Mouse (Mus musculus) erythroblast, embryonic 14.5 days (primary cell): ENCODE measurements around the gene Nrp2. TPM values are rescaled to one million over a fixed set of nuclear protein-coding genes. Genes with fewer than 3 reads are reported as not detected.

Experiments
- H3K27me3 ChIP-seq: 2 replicates; pipeline ENCODE4 v1.6.1; 2012; ENCODE audit warnings: inconsistent platforms; ENCODE audit not compliant: control insufficient read depth
- H3K36me3 ChIP-seq: 2 replicates; pipeline ENCODE4 v1.6.1; 2012; ENCODE audit warnings: mild to moderate bottlenecking, inconsistent platforms; ENCODE audit not compliant: control insufficient read depth
- H3K4me1 ChIP-seq: 2 replicates; pipeline ENCODE4 v1.6.1; 2012; ENCODE audit warnings: inconsistent platforms; ENCODE audit not compliant: control insufficient read depth
- H3K4me3 ChIP-seq: replicated peaks from 2 replicates; pipeline ENCODE3; 2012; ENCODE audit warnings: moderate library complexity, mild to moderate bottlenecking, inconsistent platforms
- H3K9me3 ChIP-seq: 2 replicates; pipeline ENCODE4 v1.6.1; 2012; ENCODE audit warnings: low read length, inconsistent platforms, mixed read lengths; ENCODE audit not compliant: control insufficient read depth
- GATA1 ChIP-seq: IDR thresholded peaks from 2 replicates; pipeline ENCODE4 v1.6.1; 2012; ENCODE audit warnings: low read length, inconsistent platforms, mixed read lengths
- TAL1 ChIP-seq: IDR thresholded peaks from 3 replicates; pipeline ENCODE4 v1.6.1; 2012; ENCODE audit warnings: low read length, inconsistent platforms, mixed read lengths
- polyA plus RNA-seq: library from polyadenylated mRNA; stranded (reverse); fragments of >175 nt; gene quantifications from 2 replicates; pipeline ENCODE4 v1.2.3, GENCODE M21; 2012

The Nrp2 gene
- polyA plus RNA-seq, 1 experiment: 0.01 TPM

- no peaks in the 10 kb centered on the region for H3K9me3 ChIP-seq
- no peaks in the 10 kb centered on the region for H3K4me1 ChIP-seq
- no peak overlapping the region for H3K4me3 ChIP-seq
- H3K36me3 ChIP-seq: no peaks in the 10 kb centered on the region
- H3K27me3 ChIP-seq: no peaks in the 10 kb centered on the region
- no peak for TF ChIP-seq GATA1
- no peak for TF ChIP-seq TAL1
Observed at GRCm38 (mm10) chr1:62813938-62814337, 110.9 kb downstream of the Nrp2 start.

- no peaks in the 10 kb centered on the region for H3K4me1 ChIP-seq
- no peak for TF ChIP-seq TAL1
- TF ChIP-seq GATA1: no peak
- H3K36me3 ChIP-seq: no peaks in the 10 kb centered on the region
- H3K27me3 ChIP-seq: no peaks in the 10 kb centered on the region
- H3K9me3 ChIP-seq: no peaks in the 10 kb centered on the region
- H3K4me3 ChIP-seq: no peak overlapping the region
Observed at GRCm38 (mm10) chr1:62817566-62817965, 114.5 kb downstream of the Nrp2 start.

GRCm38 (mm10) chr1:62820170-62820569 is 117.1 kb downstream of the Nrp2 start:
- Histone ChIP-seq H3K4me3 (no peak overlapping the region), H3K27me3 (no peaks in the 10 kb centered on the region), H3K4me1 (no peaks in the 10 kb centered on the region), H3K9me3 (no peaks in the 10 kb centered on the region), H3K36me3 (no peaks in the 10 kb centered on the region)
- TF ChIP-seq TAL1 (no peak), GATA1 (no peak)

GRCm38 (mm10) chr1:62821509-62822398 is 118.7 kb downstream of the Nrp2 start:
- no peaks in the 10 kb centered on the region for H3K4me1 ChIP-seq
- H3K9me3 ChIP-seq: no peaks in the 10 kb centered on the region
- H3K4me3 ChIP-seq: no peak overlapping the region
- TF ChIP-seq TAL1 (no peak), GATA1 (no peak)
- no peaks in the 10 kb centered on the region for H3K36me3 ChIP-seq
- H3K27me3 ChIP-seq: no peaks in the 10 kb centered on the region

GRCm38 (mm10) chr1:62823549-62824195 is 120.6 kb downstream of the Nrp2 start:
- TF ChIP-seq GATA1 (no peak), TAL1 (no peak)
- no peaks in the 10 kb centered on the region for H3K27me3 ChIP-seq
- H3K9me3 ChIP-seq: no peaks in the 10 kb centered on the region
- no peaks in the 10 kb centered on the region for H3K4me1 ChIP-seq
- H3K4me3 ChIP-seq: no peak overlapping the region
- no peaks in the 10 kb centered on the region for H3K36me3 ChIP-seq

- no peak overlapping the region for H3K4me3 ChIP-seq
- TF ChIP-seq TAL1: no peak
- TF ChIP-seq GATA1: no peak
- H3K27me3 ChIP-seq: no peaks in the 10 kb centered on the region
- no peaks in the 10 kb centered on the region for H3K4me1 ChIP-seq
- no peaks in the 10 kb centered on the region for H3K9me3 ChIP-seq
- no peaks in the 10 kb centered on the region for H3K36me3 ChIP-seq
Observed at GRCm38 (mm10) chr1:62825822-62826765, 123.0 kb downstream of the Nrp2 start.

GRCm38 (mm10) chr1:62827316-62827715 is 124.2 kb downstream of the Nrp2 start:
- Histone ChIP-seq H3K36me3 (no peaks in the 10 kb centered on the region), H3K4me1 (no peaks in the 10 kb centered on the region), H3K4me3 (no peak overlapping the region), H3K27me3 (no peaks in the 10 kb centered on the region), H3K9me3 (no peaks in the 10 kb centered on the region)
- TF ChIP-seq GATA1 (no peak), TAL1 (no peak)

- Histone ChIP-seq H3K27me3 (no peaks in the 10 kb centered on the region), H3K9me3 (no peaks in the 10 kb centered on the region), H3K36me3 (no peaks in the 10 kb centered on the region), H3K4me1 (no peaks in the 10 kb centered on the region), H3K4me3 (no peak overlapping the region)
- TF ChIP-seq GATA1 (no peak), TAL1 (no peak)
Observed at GRCm38 (mm10) chr1:62828156-62828555, 125.1 kb downstream of the Nrp2 start.
